Mouse (Mus musculus) liver, embryonic 13.5 days (tissue): ENCODE measurements around the gene Amer3. TPM values are rescaled to one million over a fixed set of nuclear protein-coding genes. Genes with fewer than 3 reads are reported as not detected.
A peak's percentile ranks its signal among the peaks of the same experiment; 100 is the strongest.
"Not testable (repeated sequence)": the region's sequence is repeated elsewhere in the genome, so short reads cannot be mapped to it uniquely, and the experiment has no call there.

Experiments
- ATAC-seq: fragments of 200-750 bp; cut with Nextera tagmentation; 2 replicates; pipeline ENCODE4 v1.8.0; 2017; ENCODE audit warnings: low read depth, mild to moderate bottlenecking, moderate number of reproducible peaks, moderate library complexity
- DNase-seq: peaks from one replicate; pipeline ENCODE4 v3.0.0; 2022
- H3K27ac ChIP-seq: fragments of 300-500 bp; sonication (generic); 2 replicates; pipeline ENCODE4 v1.5.1; 2015; ENCODE audit warnings: moderate library complexity, mild to moderate bottlenecking, inconsistent platforms
- H3K27me3 ChIP-seq: fragments of 300-500 bp; sonication (generic); 2 replicates; pipeline ENCODE4 v1.6.1; 2015; ENCODE audit warnings: mild to moderate bottlenecking, inconsistent platforms
- H3K36me3 ChIP-seq: fragments of 300-500 bp; sonication (generic); 2 replicates; pipeline ENCODE4 v1.6.1; 2015; ENCODE audit warnings: mild to moderate bottlenecking, inconsistent platforms
- H3K4me1 ChIP-seq: fragments of 300-500 bp; sonication (generic); replicated peaks from 2 replicates; pipeline ENCODE4 v1.6.1; 2015; ENCODE audit warnings: inconsistent platforms
- H3K4me2 ChIP-seq: fragments of 300-500 bp; sonication (generic); 2 replicates; pipeline ENCODE4 v1.6.1; 2015; ENCODE audit warnings: inconsistent platforms, mild to moderate bottlenecking, moderate library complexity
- H3K4me3 ChIP-seq: fragments of 300-500 bp; sonication (generic); replicated peaks from 2 replicates; pipeline ENCODE4 v1.5.1; 2015; ENCODE audit warnings: mild to moderate bottlenecking, inconsistent platforms
- H3K9ac ChIP-seq: fragments of 300-500 bp; sonication (generic); 2 replicates; pipeline ENCODE4 v1.6.1; 2015; ENCODE audit warnings: mild to moderate bottlenecking, inconsistent platforms
- H3K9me3 ChIP-seq: fragments of 300-500 bp; sonication (generic); replicated peaks from 2 replicates; pipeline ENCODE4 v1.6.1; 2016; ENCODE audit warnings: inconsistent platforms
- WGBS: fragments of 180-500 bp; shearing (Covaris S2); methylation state at CpG from one replicate; pipeline ENCODE4 v1.1.7; 2015; ENCODE audit not compliant: insufficient replicate concordance; 5-methylcytosine and 5-hydroxymethylcytosine counted together
- polyA plus RNA-seq: library from polyadenylated mRNA; unstranded; fragments of >200 nt; fragmentation: Nextera tagmentation; extraction: Ambion mirVana; gene quantifications from 2 replicates; pipeline ENCODE4 v1.2.1, GENCODE M21; 2015

Amer3 gene
- 0.02 TPM in 1 of 2 replicates, not detected in the other for polyA plus RNA-seq

- ATAC-seq (peak; percentile 53; the same call in 1 of the 2 replicates), DNase-seq (peak; percentile 51)
- WGBS = 2% methylated on average over 53 of the region's 53 CpGs
- Histone ChIP-seq H3K27ac (no peak within 1 kb of the TSS), H3K9me3 (no peaks in the 10 kb centered on the region), H3K4me1 (0 out of 2 replicates have a peak, but pooled peaks cover 8% of the 10 kb centered on the region), H3K4me2 (peak within 1 kb of the TSS; percentile 58), H3K4me3 (peak within 1 kb of the TSS; percentile 27), H3K27me3 (peaks cover 35% of the 10 kb centered on the region), H3K9ac (no peak within 1 kb of the TSS), H3K36me3 (no peaks in the 10 kb centered on the region)
Observed at GRCm38 (mm10) chr1:34578851-34579781, at the start of gene Amer3. Amer3 (plus strand) TSS chr1:34579657.

- H3K36me3 ChIP-seq, H3K9me3 ChIP-seq, ATAC-seq, H3K4me2 ChIP-seq, H3K27ac ChIP-seq, H3K4me3 ChIP-seq, H3K9ac ChIP-seq, H3K4me1 ChIP-seq, DNase-seq: not testable (repeated sequence)
- H3K27me3 ChIP-seq = peaks cover 38% of the 10 kb centered on the region
- 7% methylated on average over 3 of the region's 3 CpGs for WGBS
Observed at GRCm38 (mm10) chr1:34534574-34534973, 44.9 kb upstream of the Amer3 start.

GRCm38 (mm10) chr1:34535043-34535698 lies 44.3 kb upstream of the Amer3 start, which contains the start of gene Cfc1:
Cfc1 (plus strand) TSS chr1:34535648.
- H3K27me3 ChIP-seq = peaks cover 38% of the 10 kb centered on the region
- 11% methylated on average over 7 of the region's 7 CpGs for WGBS
- ATAC-seq, H3K9me3 ChIP-seq, H3K27ac ChIP-seq, H3K4me3 ChIP-seq, H3K4me1 ChIP-seq, H3K4me2 ChIP-seq, DNase-seq, H3K36me3 ChIP-seq, H3K9ac ChIP-seq: not testable (repeated sequence)

- Histone ChIP-seq H3K27me3 (peaks cover 38% of the 10 kb centered on the region), H3K4me2 (no peak overlapping the region), H3K27ac (no peak overlapping the region), H3K4me3 (no peak overlapping the region), H3K9ac (no peak overlapping the region), H3K4me1 (no peaks in the 10 kb centered on the region), H3K9me3 (no peaks in the 10 kb centered on the region), H3K36me3 (no peaks in the 10 kb centered on the region)
- DNase-seq (no peak), ATAC-seq (no peak)
- WGBS = 4% methylated on average over 14 of the region's 14 CpGs
Observed at GRCm38 (mm10) chr1:34536291-34536766, 43.1 kb upstream of the Amer3 start.

GRCm38 (mm10) chr1:34536767-34537485 lies 42.5 kb upstream of the Amer3 start:
- no peak for ATAC-seq
- H3K36me3 ChIP-seq = no peaks in the 10 kb centered on the region
- DNase-seq = no peak
- no peak overlapping the region for H3K4me2 ChIP-seq
- H3K4me1 ChIP-seq = no peaks in the 10 kb centered on the region
- H3K4me3 ChIP-seq = no peak overlapping the region
- 11% methylated on average over 16 of the region's 16 CpGs for WGBS
- H3K9ac ChIP-seq = no peak overlapping the region
- no peaks in the 10 kb centered on the region for H3K9me3 ChIP-seq
- H3K27ac ChIP-seq = no peak overlapping the region
- H3K27me3 ChIP-seq = peaks cover 38% of the 10 kb centered on the region

- no peak for DNase-seq
- no peaks in the 10 kb centered on the region for H3K27me3 ChIP-seq
Observed at GRCm38 (mm10) chr1:34547074-34547473, 32.4 kb upstream of the Amer3 start.

GRCm38 (mm10) chr1:34553690-34554089 lies 25.8 kb upstream of the Amer3 start:
- H3K27me3 ChIP-seq = no peaks in the 10 kb centered on the region
- no peak for DNase-seq

More at GRCm38 (mm10) chr1:34547074-34547473, 32.4 kb upstream of the Amer3 start:
- no peaks in the 10 kb centered on the region for H3K4me1 ChIP-seq
- H3K4me3 ChIP-seq = no peak overlapping the region
- H3K36me3 ChIP-seq = no peaks in the 10 kb centered on the region
- H3K27ac ChIP-seq = no peak overlapping the region
- H3K4me2 ChIP-seq = no peak overlapping the region
- ATAC-seq = no peak
- no peak overlapping the region for H3K9ac ChIP-seq
- WGBS = 45% methylated on average over 1 of the region's 1 CpGs
- H3K9me3 ChIP-seq = no peaks in the 10 kb centered on the region

GRCm38 (mm10) chr1:34554275-34554674 lies 25.2 kb upstream of the Amer3 start:
- Histone ChIP-seq H3K9ac (no peak overlapping the region), H3K4me3 (no peak overlapping the region), H3K27me3 (no peaks in the 10 kb centered on the region), H3K4me2 (no peak overlapping the region), H3K9me3 (no peaks in the 10 kb centered on the region), H3K27ac (no peak overlapping the region), H3K36me3 (no peaks in the 10 kb centered on the region), H3K4me1 (no peaks in the 10 kb centered on the region)
- 63% methylated on average over 7 of the region's 7 CpGs for WGBS
- DNase-seq = no peak
- no peak for ATAC-seq

More at GRCm38 (mm10) chr1:34553690-34554089, 25.8 kb upstream of the Amer3 start:
- Histone ChIP-seq H3K4me1 (no peaks in the 10 kb centered on the region), H3K9me3 (no peaks in the 10 kb centered on the region), H3K27ac (no peak overlapping the region), H3K4me3 (no peak overlapping the region), H3K9ac (no peak overlapping the region), H3K36me3 (no peaks in the 10 kb centered on the region), H3K4me2 (no peak overlapping the region)
- ATAC-seq = no peak
- WGBS = 79% methylated on average over 1 of the region's 1 CpGs

- no peaks in the 10 kb centered on the region for H3K9me3 ChIP-seq
- ATAC-seq = no peak
- no peaks in the 10 kb centered on the region for H3K4me1 ChIP-seq
Observed at GRCm38 (mm10) chr1:34560843-34561242, 18.6 kb upstream of the Amer3 start, which contains the start of gene Prss40. Prss40 (minus strand) TSS chr1:34560943.

GRCm38 (mm10) chr1:34564383-34565045 lies 14.9 kb upstream of the Amer3 start:
- DNase-seq (no peak), ATAC-seq (no peak)
- Histone ChIP-seq H3K4me3 (no peak overlapping the region), H3K4me2 (no peak overlapping the region), H3K27me3 (no peaks in the 10 kb centered on the region), H3K36me3 (no peaks in the 10 kb centered on the region), H3K4me1 (no peaks in the 10 kb centered on the region), H3K27ac (no peak overlapping the region), H3K9me3 (no peaks in the 10 kb centered on the region), H3K9ac (no peak overlapping the region)
- 38% methylated on average over 8 of the region's 8 CpGs for WGBS

More at GRCm38 (mm10) chr1:34560843-34561242, 18.6 kb upstream of the Amer3 start, which contains the start of gene Prss40:
- no peak within 1 kb of the TSS for H3K27ac ChIP-seq
- no peaks in the 10 kb centered on the region for H3K27me3 ChIP-seq
- DNase-seq = no peak
- H3K4me3 ChIP-seq = no peak within 1 kb of the TSS
- 74% methylated on average over 15 of the region's 15 CpGs for whole genome bisulfite sequencing
- no peak within 1 kb of the TSS for H3K4me2 ChIP-seq
- no peaks in the 10 kb centered on the region for H3K36me3 ChIP-seq
- H3K9ac ChIP-seq = no peak within 1 kb of the TSS
